ENCODE assay signal across 9 mouse cellular contexts in genomic region chr2:131939404-131940111, GRCm38 (mm10). TPM values are rescaled to one million over a fixed set of nuclear protein-coding genes. Genes with fewer than 3 reads are reported as not detected.
DNase-seq lines count a peak whose midpoint lies in the region; ATAC-seq and TF ChIP-seq lines count a peak whose summit lies in the region.
"Had no signal": no experiment of that assay in that cellular context is flagged by ENCODE, and none has a peak within 500 bp of the region (broad histone marks: within the 10 kb centered on the region; RNA-seq: fewer than 3 reads in every experiment).

No protein-coding gene starts in this region.

- H3K4me1 ChIP-seq in MEL (ENCODE audit: control insufficient read depth in 1 of 2, insufficient read depth in 2 of 2, low read length in 2 of 2), result peaks cover 0 to 8% of the 10 kb centered on the region in 2 experiments; a peak in 2 of 4 replicates
- no peaks in the 10 kb centered on the region for H3K4me1 ChIP-seq in lung, embryonic 14.5 days (ENCODE audit: insufficient read depth)
- H3K4me1 ChIP-seq: stomach, embryonic 15.5 days had no signal

- H3K4me3 ChIP-seq in MEL (ENCODE audit: control insufficient read depth in 1 of 2, insufficient read depth in 1 of 2, low read depth in 2 of 2, low read length in 2 of 2), result no peak overlapping the region
- no peak overlapping the region for H3K4me3 ChIP-seq in lung, embryonic 14.5 days (ENCODE audit: low read depth, low read length)
- H3K4me3 ChIP-seq: stomach, embryonic 15.5 days had no signal

- peak; percentile 78 to 95 (median 85) for TF ChIP-seq CTCF in MEL (IDR thresholded peaks at IDR 0.05 in 2 of 3, conservative IDR thresholded peaks at IDR 0.05 in 1 of 3; ENCODE audit: control insufficient read depth in 1 of 3, insufficient read depth in 1 of 3, low read depth in 2 of 3, low read length in 3 of 3, poor library complexity in 1 of 3, severe bottlenecking in 1 of 3)
- peak; percentile 79 for TF ChIP-seq CTCF in lung, embryonic 14.5 days (IDR thresholded peaks at IDR 0.05; ENCODE audit: low read depth)

- H3K4me2 ChIP-seq in lung, embryonic 14.5 days, result no peak overlapping the region
- H3K4me2 ChIP-seq: stomach, embryonic 15.5 days had no signal

- no peaks in the 10 kb centered on the region for H3K9me3 ChIP-seq in MEL (replicated peaks; ENCODE audit: insufficient read depth, low read length)
- H3K9me3 ChIP-seq in lung, embryonic 14.5 days (ENCODE audit: low read depth, low read length), result no peaks in the 10 kb centered on the region
- H3K9me3 ChIP-seq: stomach, embryonic 15.5 days had no signal

- peak; percentile 60 for DNase-seq in CD4-positive helper T cell, adult 2 months (ENCODE audit: low read depth, low spot score)
- DNase-seq in MEL (ENCODE audit: low read depth, low spot score), result peak; percentile 76
- peak; percentile 54 for DNase-seq in cerebellum, adult 9-11 months
- peak; percentile 69 for DNase-seq in gastrocnemius, postnatal 10 days
- DNase-seq in layer of hippocampus, adult 11-12 months (ENCODE audit: low spot score), result peak; percentile 68
- DNase-seq in lung, embryonic 14.5 days, result peak; percentile 82
- DNase-seq in retina, embryonic 14.5 days (ENCODE audit: low spot score), result peak; percentile 78
- no peak for DNase-seq in urinary bladder, postnatal 10 days (ENCODE audit: low spot score)

- 42% methylated on average over 8 of the region's 8 CpGs for WGBS in lung, embryonic 14.5 days

- no peak for ATAC-seq in lung, embryonic 14.5 days (ENCODE audit: insufficient read depth)

- no peak overlapping the region for H3K9ac ChIP-seq in MEL (ENCODE audit: control insufficient read depth, low read depth, low read length, poor library complexity, severe bottlenecking)
- no peak overlapping the region for H3K9ac ChIP-seq in lung, embryonic 14.5 days
- H3K9ac ChIP-seq: stomach, embryonic 15.5 days had no signal

- H3K36me3 ChIP-seq in MEL (ENCODE audit: control insufficient read depth in 1 of 2, insufficient read depth in 2 of 2, low read length in 2 of 2), result peaks cover 0 to 5% of the 10 kb centered on the region in 2 experiments; a peak in 1 of 4 replicates
- H3K36me3 ChIP-seq in lung, embryonic 14.5 days (ENCODE audit: insufficient read depth), result peaks cover 7% of the 10 kb centered on the region; the same call in 1 of the 2 replicates
- H3K36me3 ChIP-seq: stomach, embryonic 15.5 days had no signal

- no peak overlapping the region for H3K27ac ChIP-seq in MEL (ENCODE audit: control insufficient read depth, low read depth, low read length)
- no peak overlapping the region for H3K27ac ChIP-seq in lung, embryonic 14.5 days (ENCODE audit: low read depth)
- H3K27ac ChIP-seq: stomach, embryonic 15.5 days had no signal

- TF ChIP-seq RAD21 in MEL (IDR thresholded peaks at IDR 0.05; ENCODE audit: low read depth, low read length), result peak; percentile 85

- no peak for TF ChIP-seq EP300 in MEL (IDR thresholded peaks at IDR 0.05; ENCODE audit: low read depth in 1 of 2, low read length in 2 of 2)

- no peaks in the 10 kb centered on the region for H3K27me3 ChIP-seq in MEL (ENCODE audit: control insufficient read depth in 1 of 2, insufficient read depth in 2 of 2, low read length in 2 of 2)
- H3K27me3 ChIP-seq in lung, embryonic 14.5 days (ENCODE audit: insufficient read depth, low read length), result no peaks in the 10 kb centered on the region
- H3K27me3 ChIP-seq: stomach, embryonic 15.5 days had no signal

- TF ChIP-seq POLR2A in MEL (IDR thresholded peaks at IDR 0.05; ENCODE audit: control insufficient read depth in 1 of 2, insufficient read depth in 1 of 2, low read depth in 1 of 2, low read length in 2 of 2, poor library complexity in 1 of 2), result no peak

- H3K79me2 ChIP-seq in MEL (ENCODE audit: control insufficient read depth, insufficient read depth, low read length, poor library complexity), result no peaks in the 10 kb centered on the region

TF ChIP-seq in MEL, 35 proteins besides CTCF, POLR2A, EP300 and RAD21:
- no peak for TF ChIP-seq MAX (IDR thresholded peaks at IDR 0.05; ENCODE audit: low read length)
- TF ChIP-seq ZNF384 (IDR thresholded peaks at IDR 0.05; ENCODE audit: low read depth, low read length), result no peak
- TF ChIP-seq ELF1 (IDR thresholded peaks at IDR 0.05; ENCODE audit: low read depth, low read length), result no peak
- no peak for TF ChIP-seq NRF1 (IDR thresholded peaks at IDR 0.05; ENCODE audit: insufficient read depth, low read depth, low read length, poor library complexity, severe bottlenecking)
- no peak for TF ChIP-seq KAT2A (conservative IDR thresholded peaks at IDR 0.05; ENCODE audit: low read depth, low read length)
- peak; percentile 93 for TF ChIP-seq SMC3 (IDR thresholded peaks at IDR 0.05; ENCODE audit: low read depth, low read length)
- TF ChIP-seq SIN3A (IDR thresholded peaks at IDR 0.05; ENCODE audit: low read length), result 0 out of 2 replicates have a peak, but pooled peaks have one; percentile 22
- peak; percentile 84 for TF ChIP-seq ZC3H11A (IDR thresholded peaks at IDR 0.05; ENCODE audit: low read depth, low read length)
- 0 out of 2 replicates have a peak, but pooled peaks have one; percentile 5 for TF ChIP-seq POLR2AphosphoS2 (IDR thresholded peaks at IDR 0.05; ENCODE audit: low read length)

RNA-seq across cellular contexts. Expression of gene Prnd, which starts 11.1 kb away (rescaled TPM):
- not detected in 2 replicates for total RNA-seq in MEL (2012; rRNA removed)
- polyA plus RNA-seq in MEL (2012; ENCODE audit: insufficient read depth in 1 of 2, insufficient read length in 2 of 2, low read depth in 1 of 2, low replicate concordance in 2 of 2, missing spikeins in 1 of 2), result under 1 TPM in 1 of 2 experiments, not detected in 1; 0.06 TPM
- 10 to 100 TPM; 32.9 to 48.1 TPM for total RNA-seq in gastrocnemius, postnatal 10 days (2021)
- polyA plus RNA-seq in lung, embryonic 14.5 days (2014; fragmentation: Nextera tagmentation; extraction: Ambion mirVana), result 55.8 and 57.3 TPM in 2 replicates

RNA-seq across cellular contexts. Expression of gene Prn, which starts 29.8 kb away (rescaled TPM):
- not detected in 2 replicates for total RNA-seq in MEL (2012; rRNA removed)
- not detected for polyA plus RNA-seq in MEL (2012; ENCODE audit: insufficient read depth in 1 of 2, insufficient read length in 2 of 2, low read depth in 1 of 2, low replicate concordance in 2 of 2, missing spikeins in 1 of 2)
- not detected for total RNA-seq in gastrocnemius, postnatal 10 days (2021)
- polyA plus RNA-seq in lung, embryonic 14.5 days (2014; fragmentation: Nextera tagmentation; extraction: Ambion mirVana), result not detected in 2 replicates
- polyA plus RNA-seq: stomach, embryonic 15.5 days had no signal

RNA-seq across cellular contexts. Expression of gene Prnp, which starts 29.8 kb away (rescaled TPM):
- 17.1 and 18.3 TPM in 2 replicates for total RNA-seq in MEL (2012; rRNA removed)
- polyA plus RNA-seq in MEL (2012; ENCODE audit: insufficient read depth in 1 of 2, insufficient read length in 2 of 2, low read depth in 1 of 2, low replicate concordance in 2 of 2, missing spikeins in 1 of 2), result 10 to 100 TPM in 1 of 2 experiments, not detected in 1; 24.0 TPM
- total RNA-seq in gastrocnemius, postnatal 10 days (2021), result 10 to 100 TPM; 80.3 to 88.6 TPM
- 31.2 and 32.8 TPM in 2 replicates for polyA plus RNA-seq in lung, embryonic 14.5 days (2014; fragmentation: Nextera tagmentation; extraction: Ambion mirVana)

Comparison
In these comparisons a context has a peak if more than half of its experiments do, and no peak if none do; other contexts are left out.
1. RNA of gene Prnd, which starts 11.1 kb away (total RNA-seq): 32.9 to 48.1 TPM in gastrocnemius, postnatal 10 days; not detected in MEL; every median in the first group is over 10 times any median in the second.